Mouse (Mus musculus): ENCODE data around the gene Ppm1n. TPM values are rescaled to one million over a fixed set of nuclear protein-coding genes. Genes with fewer than 3 reads are reported as not detected.

The Ppm1n gene
- total and polyA plus RNA-seq, 2 experiments from 2014 or later, result 1.1 to 2.3 TPM

- TF ChIP-seq CTCF (IDR thresholded peaks at IDR 0.05; ENCODE audit: low read depth), result no peak
- 84% methylated on average over 4 of the region's 4 CpGs for WGBS
- H3K4me3 ChIP-seq (ENCODE audit: low read depth, low read length), result no peak overlapping the region
- no peak overlapping the region for H3K27ac ChIP-seq (ENCODE audit: low read depth, low read length)
- H3K9me3 ChIP-seq (ENCODE audit: low read length), result no peaks in the 10 kb centered on the region
- DNase-seq (no peak), ATAC-seq (no peak)
- H3K4me2 ChIP-seq (ENCODE audit: low read depth), result no peak overlapping the region
- H3K4me1 ChIP-seq (ENCODE audit: insufficient read depth), result no peaks in the 10 kb centered on the region
- H3K27me3 ChIP-seq (ENCODE audit: insufficient read depth, low read length), result no peaks in the 10 kb centered on the region
- H3K36me3 ChIP-seq (ENCODE audit: insufficient read depth), result peaks cover 17% of the 10 kb centered on the region; the same call in 1 of the 2 replicates
- no peak overlapping the region for H3K9ac ChIP-seq
Measured at GRCm38 (mm10) chr7:19252078-19252477, 27.8 kb downstream of the Ppm1n start.

- no peaks in the 10 kb centered on the region for H3K27me3 ChIP-seq (ENCODE audit: insufficient read depth, low read length)
- H3K36me3 ChIP-seq (ENCODE audit: insufficient read depth), result peaks cover 18% of the 10 kb centered on the region
- H3K4me3 ChIP-seq (ENCODE audit: low read depth, low read length), result no peak overlapping the region
- H3K4me1 ChIP-seq (ENCODE audit: insufficient read depth), result no peaks in the 10 kb centered on the region
- 92% methylated on average over 2 of the region's 2 CpGs for WGBS
- ATAC-seq (no peak), DNase-seq (no peak)
- TF ChIP-seq CTCF (IDR thresholded peaks at IDR 0.05; ENCODE audit: low read depth), result no peak
- H3K9ac ChIP-seq, result no peak overlapping the region
- no peak overlapping the region for H3K27ac ChIP-seq (ENCODE audit: low read depth, low read length)
- no peak overlapping the region for H3K4me2 ChIP-seq (ENCODE audit: low read depth)
- H3K9me3 ChIP-seq (ENCODE audit: low read length), result no peaks in the 10 kb centered on the region
Measured at GRCm38 (mm10) chr7:19247511-19247910, 32.4 kb downstream of the Ppm1n start.

- no peaks in the 10 kb centered on the region for H3K9me3 ChIP-seq (ENCODE audit: low read length)
- DNase-seq, result no peak
- H3K9ac ChIP-seq, result no peak overlapping the region
- H3K4me2 ChIP-seq (ENCODE audit: low read depth), result no peak overlapping the region
- ATAC-seq, result no peak
- no peaks in the 10 kb centered on the region for H3K27me3 ChIP-seq (ENCODE audit: insufficient read depth, low read length)
- no peaks in the 10 kb centered on the region for H3K4me1 ChIP-seq (ENCODE audit: insufficient read depth)
- no peak overlapping the region for H3K27ac ChIP-seq (ENCODE audit: low read depth, low read length)
- H3K4me3 ChIP-seq (ENCODE audit: low read depth, low read length), result no peak overlapping the region
- 90% methylated on average over 1 of the region's 1 CpGs for WGBS
- TF ChIP-seq CTCF (IDR thresholded peaks at IDR 0.05; ENCODE audit: low read depth), result no peak
- H3K36me3 ChIP-seq (ENCODE audit: insufficient read depth), result peaks cover 18% of the 10 kb centered on the region
Measured at GRCm38 (mm10) chr7:19246855-19247254, 33.0 kb downstream of the Ppm1n start.

- no peak overlapping the region for H3K9ac ChIP-seq
- no peaks in the 10 kb centered on the region for H3K27me3 ChIP-seq (ENCODE audit: insufficient read depth, low read length)
- H3K4me2 ChIP-seq (ENCODE audit: low read depth), result no peak overlapping the region
- peaks cover 18% of the 10 kb centered on the region for H3K36me3 ChIP-seq (ENCODE audit: insufficient read depth)
- H3K27ac ChIP-seq (ENCODE audit: low read depth, low read length), result no peak overlapping the region
- ATAC-seq (no peak), DNase-seq (no peak)
- TF ChIP-seq CTCF (IDR thresholded peaks at IDR 0.05; ENCODE audit: low read depth), result no peak
- no peaks in the 10 kb centered on the region for H3K9me3 ChIP-seq (ENCODE audit: low read length)
- WGBS, result 87% methylated on average over 3 of the region's 3 CpGs
- H3K4me3 ChIP-seq (ENCODE audit: low read depth, low read length), result no peak overlapping the region
- no peaks in the 10 kb centered on the region for H3K4me1 ChIP-seq (ENCODE audit: insufficient read depth)
Measured at GRCm38 (mm10) chr7:19245083-19245482, 34.8 kb downstream of the Ppm1n start.

GRCm38 (mm10) chr7:19243858-19244257 is 36.0 kb downstream of the Ppm1n start:
- no peak for TF ChIP-seq CTCF (IDR thresholded peaks at IDR 0.05; ENCODE audit: low read depth)
- Histone ChIP-seq H3K36me3 (ENCODE audit: insufficient read depth) (peaks cover 18% of the 10 kb centered on the region), H3K4me2 (ENCODE audit: low read depth) (no peak overlapping the region), H3K4me1 (ENCODE audit: insufficient read depth) (no peaks in the 10 kb centered on the region), H3K27me3 (ENCODE audit: insufficient read depth, low read length) (no peaks in the 10 kb centered on the region), H3K9me3 (ENCODE audit: low read length) (no peaks in the 10 kb centered on the region), H3K4me3 (ENCODE audit: low read depth, low read length) (no peak overlapping the region), H3K9ac (no peak overlapping the region), H3K27ac (ENCODE audit: low read depth, low read length) (no peak overlapping the region)
- WGBS, result 28% methylated on average over 5 of the region's 5 CpGs
- DNase-seq, result no peak
- ATAC-seq, result no peak

GRCm38 (mm10) chr7:19242005-19242404 is 37.9 kb downstream of the Ppm1n start:
- 89% methylated on average over 1 of the region's 1 CpGs for WGBS
- DNase-seq, result no peak

GRCm38 (mm10) chr7:19240905-19241463 is 38.9 kb downstream of the Ppm1n start:
- ATAC-seq, result no peak
- no peak for DNase-seq
- H3K27ac ChIP-seq (ENCODE audit: low read depth, low read length), result no peak overlapping the region
- no peaks in the 10 kb centered on the region for H3K27me3 ChIP-seq (ENCODE audit: insufficient read depth, low read length)
- 80% methylated on average over 8 of the region's 8 CpGs for WGBS
- peaks cover 13% of the 10 kb centered on the region for H3K36me3 ChIP-seq (ENCODE audit: insufficient read depth)
- no peak overlapping the region for H3K4me3 ChIP-seq (ENCODE audit: low read depth, low read length)
- H3K4me1 ChIP-seq (ENCODE audit: insufficient read depth), result no peaks in the 10 kb centered on the region
- no peak overlapping the region for H3K9ac ChIP-seq
- TF ChIP-seq CTCF (IDR thresholded peaks at IDR 0.05; ENCODE audit: low read depth), result no peak
- no peaks in the 10 kb centered on the region for H3K9me3 ChIP-seq (ENCODE audit: low read length)
- H3K4me2 ChIP-seq (ENCODE audit: low read depth), result no peak overlapping the region

More at GRCm38 (mm10) chr7:19242005-19242404, 37.9 kb downstream of the Ppm1n start:
- no peak overlapping the region for H3K27ac ChIP-seq (ENCODE audit: low read depth, low read length)
- no peak overlapping the region for H3K4me3 ChIP-seq (ENCODE audit: low read depth, low read length)
- H3K9me3 ChIP-seq (ENCODE audit: low read length), result no peaks in the 10 kb centered on the region
- no peak for TF ChIP-seq CTCF (IDR thresholded peaks at IDR 0.05; ENCODE audit: low read depth)
- no peaks in the 10 kb centered on the region for H3K4me1 ChIP-seq (ENCODE audit: insufficient read depth)
- no peak overlapping the region for H3K4me2 ChIP-seq (ENCODE audit: low read depth)
- H3K36me3 ChIP-seq (ENCODE audit: insufficient read depth), result peaks cover 17% of the 10 kb centered on the region
- H3K27me3 ChIP-seq (ENCODE audit: insufficient read depth, low read length), result no peaks in the 10 kb centered on the region
- H3K9ac ChIP-seq, result no peak overlapping the region
- ATAC-seq, result no peak
